Mouse (Mus musculus): Measurements from ENCODE around the gene Lat. TPM values are rescaled to one million over a fixed set of nuclear protein-coding genes. Genes with fewer than 3 reads are reported as not detected.

The Lat gene
- not detected for polyA plus RNA-seq (2014; fragmentation: Illumina TruSeq; extraction: RNeasy Lipid Tissue Mini Kit (QIAGEN cat#74804); ENCODE audit: low replicate concordance)

DNA sequence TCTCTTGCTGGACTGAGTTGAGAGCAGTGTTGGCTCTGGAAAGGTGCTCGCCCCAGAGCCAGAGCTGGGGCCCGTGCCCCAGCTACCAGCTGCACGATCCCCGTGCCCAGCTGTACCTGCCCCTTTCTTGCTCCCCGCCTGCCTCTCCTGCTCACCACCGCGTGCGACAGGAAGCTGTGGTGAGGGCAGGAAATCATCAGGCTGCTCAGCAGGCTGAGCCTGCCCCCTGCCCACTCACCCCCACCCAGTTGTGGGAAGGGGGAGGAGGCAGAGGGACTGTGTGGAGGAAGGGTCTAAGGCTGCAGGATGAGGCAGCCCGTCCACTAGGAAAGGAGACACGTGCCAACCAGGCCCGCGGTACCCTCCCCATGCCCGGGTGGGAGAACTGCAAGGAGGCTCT, at the start of gene Lat:
TSS of gene Lat (minus strand) at position 178 of the 400 bp plus-strand sequence.

DNA sequence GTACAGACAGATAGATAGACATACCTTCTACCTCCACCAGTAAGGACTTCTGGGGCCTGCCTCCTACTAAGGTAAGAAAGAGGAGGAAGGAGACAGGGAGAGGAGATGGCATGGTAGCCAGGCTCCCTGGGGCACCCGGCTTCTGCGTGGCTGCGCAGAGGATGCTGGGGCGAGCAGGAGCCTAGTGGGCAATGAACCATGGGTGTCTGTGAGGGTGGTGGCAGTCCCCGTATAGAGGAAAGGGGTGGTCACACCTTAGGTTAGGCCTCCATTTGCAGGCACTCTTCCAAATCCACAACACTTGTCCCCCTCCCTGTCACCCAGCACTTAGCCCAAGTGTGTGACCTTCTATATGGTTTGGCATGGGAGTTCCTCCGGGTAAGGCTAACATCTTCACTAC, 45.4 kb upstream of the Lat start, which contains the start of gene Cd19:
TSS of gene Cd19 (minus strand) at position 165 of the 400 bp plus-strand sequence.

DNA sequence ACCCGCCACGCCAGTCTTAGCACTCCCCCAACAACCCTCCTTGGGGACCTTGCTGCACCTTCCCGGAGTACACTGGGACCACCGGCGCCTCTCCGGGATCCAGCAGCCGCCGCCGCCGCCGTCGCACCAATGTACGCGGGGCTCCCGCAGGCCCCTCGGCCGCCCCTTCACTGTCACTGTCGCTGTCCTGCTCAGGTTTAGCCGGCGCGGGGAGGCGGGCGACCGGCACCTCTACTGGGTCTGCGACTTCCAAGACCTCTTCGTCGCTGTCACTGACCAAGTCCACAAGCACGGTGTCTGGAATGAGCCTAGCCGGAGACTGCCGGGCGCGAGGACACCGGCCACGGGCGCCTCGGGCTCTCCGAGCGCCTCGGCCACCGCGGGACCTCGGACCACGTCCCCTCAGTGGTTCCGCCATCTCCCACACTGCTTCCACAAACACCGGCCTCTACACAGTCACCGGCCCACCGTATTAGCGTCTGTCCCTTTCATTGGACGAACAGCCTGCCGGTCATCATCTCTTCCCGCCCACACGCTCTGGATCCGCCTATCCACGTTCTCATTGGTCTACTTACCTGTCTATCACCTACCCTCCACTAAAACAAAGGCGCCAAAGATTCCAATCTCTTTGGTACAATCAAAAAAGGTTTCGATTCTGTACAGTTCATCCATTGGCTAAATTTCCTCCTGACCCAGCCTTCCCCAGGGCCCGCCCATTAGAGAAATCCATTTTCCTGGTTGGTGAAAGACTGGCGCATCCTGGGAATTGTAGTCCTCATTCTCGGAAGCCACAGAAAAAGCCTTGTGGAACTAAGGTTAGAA, 27.1 kb upstream of the Lat start, which contains the start of gene Nfatc2ip:
TSS of gene Nfatc2ip (minus strand) at position 440 of the 822 bp plus-strand sequence.

DNA sequence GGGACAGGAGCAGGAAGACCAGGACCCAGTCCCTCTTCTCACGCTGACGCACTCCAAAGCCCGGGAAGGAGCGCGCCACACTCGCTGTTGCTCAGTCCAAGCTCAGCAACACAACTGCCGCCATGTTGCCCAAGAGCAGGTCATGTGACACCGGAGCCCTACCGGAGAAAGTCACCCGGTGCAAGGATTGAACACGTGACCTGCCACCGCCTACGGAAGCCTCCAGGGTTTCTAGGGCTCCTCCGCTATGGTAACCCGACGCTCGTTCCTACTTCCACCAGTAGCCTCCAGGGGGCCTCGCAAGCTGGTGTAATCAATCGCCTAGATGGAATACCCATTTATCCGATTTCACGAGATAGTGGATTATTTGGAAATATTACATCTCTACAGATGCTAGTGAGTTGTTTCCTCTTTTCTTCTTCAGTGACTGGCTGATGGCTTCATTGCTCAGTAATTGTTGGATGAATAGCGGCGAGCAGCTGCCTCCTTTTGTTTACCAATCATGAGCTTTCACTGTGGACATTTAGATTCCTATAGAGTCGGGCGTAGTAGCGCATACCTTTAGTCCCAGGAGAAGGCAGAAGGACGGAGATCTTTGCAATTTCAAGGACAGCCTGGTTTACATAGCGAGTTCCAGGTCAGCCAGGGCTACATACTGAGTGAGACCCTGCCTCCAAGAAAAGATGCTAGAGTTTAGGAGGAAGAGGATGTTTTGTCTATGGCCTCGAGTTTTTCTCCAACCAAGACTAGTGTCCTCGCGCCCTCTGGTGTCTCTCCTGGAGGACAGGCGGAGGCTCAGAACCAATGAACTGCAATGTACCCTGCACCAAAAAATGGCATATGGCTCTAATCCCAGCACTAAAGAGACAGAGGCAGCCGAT, 8.1 kb upstream of the Lat start, which contains the start of gene Spns1:
TSS of gene Spns1 (minus strand) at position 173 of the 881 bp plus-strand sequence.

Other genes starting within 250 kb of the Lat start
- gene Xpo6, start 169.1 kb downstream of the Lat start, polyA plus RNA-seq (2014; fragmentation: Illumina TruSeq; extraction: RNeasy Lipid Tissue Mini Kit (QIAGEN cat#74804); ENCODE audit: low replicate concordance) = 20.2 TPM
- 4.1 TPM for gene Sbk1, start 97.0 kb downstream of the Lat start, polyA plus RNA-seq (2014; fragmentation: Illumina TruSeq; extraction: RNeasy Lipid Tissue Mini Kit (QIAGEN cat#74804); ENCODE audit: low replicate concordance)
- 4.0 TPM for gene Spns1, start 7.9 kb upstream of the Lat start, polyA plus RNA-seq (2014; fragmentation: Illumina TruSeq; extraction: RNeasy Lipid Tissue Mini Kit (QIAGEN cat#74804); ENCODE audit: low replicate concordance)
- 8.7 TPM for gene Nfatc2ip, start 27.2 kb upstream of the Lat start, polyA plus RNA-seq (2014; fragmentation: Illumina TruSeq; extraction: RNeasy Lipid Tissue Mini Kit (QIAGEN cat#74804); ENCODE audit: low replicate concordance)
- 0.97 TPM for gene Cd19, start 45.3 kb upstream of the Lat start, polyA plus RNA-seq (2014; fragmentation: Illumina TruSeq; extraction: RNeasy Lipid Tissue Mini Kit (QIAGEN cat#74804); ENCODE audit: low replicate concordance)
- 1.0 TPM for gene Rabep2, start 59.2 kb upstream of the Lat start, polyA plus RNA-seq (2014; fragmentation: Illumina TruSeq; extraction: RNeasy Lipid Tissue Mini Kit (QIAGEN cat#74804); ENCODE audit: low replicate concordance)
- not detected for gene Atp2a1, start 93.5 kb upstream of the Lat start, polyA plus RNA-seq (2014; fragmentation: Illumina TruSeq; extraction: RNeasy Lipid Tissue Mini Kit (QIAGEN cat#74804); ENCODE audit: low replicate concordance)
- gene Sh2b1, start 105.9 kb upstream of the Lat start, polyA plus RNA-seq (2014; fragmentation: Illumina TruSeq; extraction: RNeasy Lipid Tissue Mini Kit (QIAGEN cat#74804); ENCODE audit: low replicate concordance) = 0.45 TPM
- 3.2 TPM for gene Tufm, start 117.8 kb upstream of the Lat start, polyA plus RNA-seq (2014; fragmentation: Illumina TruSeq; extraction: RNeasy Lipid Tissue Mini Kit (QIAGEN cat#74804); ENCODE audit: low replicate concordance)
- 19.2 TPM for gene Atxn2l, start 133.9 kb upstream of the Lat start, polyA plus RNA-seq (2014; fragmentation: Illumina TruSeq; extraction: RNeasy Lipid Tissue Mini Kit (QIAGEN cat#74804); ENCODE audit: low replicate concordance)
- gene Eif3c, start 196.8 kb upstream of the Lat start, polyA plus RNA-seq (2014; fragmentation: Illumina TruSeq; extraction: RNeasy Lipid Tissue Mini Kit (QIAGEN cat#74804); ENCODE audit: low replicate concordance) = 87.7 TPM
- not detected for gene Apobr, start 215.4 kb upstream of the Lat start, polyA plus RNA-seq (2014; fragmentation: Illumina TruSeq; extraction: RNeasy Lipid Tissue Mini Kit (QIAGEN cat#74804); ENCODE audit: low replicate concordance)
- gene Cln3, start 216.2 kb upstream of the Lat start, polyA plus RNA-seq (2014; fragmentation: Illumina TruSeq; extraction: RNeasy Lipid Tissue Mini Kit (QIAGEN cat#74804); ENCODE audit: low replicate concordance) = 0.59 TPM
- gene Il27, start 225.4 kb upstream of the Lat start, polyA plus RNA-seq (2014; fragmentation: Illumina TruSeq; extraction: RNeasy Lipid Tissue Mini Kit (QIAGEN cat#74804); ENCODE audit: low replicate concordance) = not detected